Mouse (Mus musculus) midbrain, postnatal 0 days (tissue): ENCODE measurements around the gene Rap2a. TPM values are rescaled to one million over a fixed set of nuclear protein-coding genes. Genes with fewer than 3 reads are reported as not detected.

ENCODE experiments used
- ATAC-seq: fragments of 200-750 bp; cut with Nextera tagmentation; 2 replicates; pipeline ENCODE4 v1.8.0; 2017; ENCODE audit warnings: moderate number of reproducible peaks, mild to moderate bottlenecking, moderate TSS enrichment, moderate library complexity; ENCODE audit not compliant: low FRiP score
- DNase-seq: peaks from one replicate; pipeline ENCODE4 v3.0.0-alpha.2; 2015; ENCODE audit warnings: low spot score
- H3K27ac ChIP-seq: fragments of 300-500 bp; sonication (generic); 2 replicates; pipeline ENCODE4 v1.5.1; 2014; ENCODE audit warnings: low read depth, mild to moderate bottlenecking, low read length, mixed read lengths
- H3K27me3 ChIP-seq: fragments of 300-500 bp; sonication (generic); 2 replicates; pipeline ENCODE4 v1.6.1; 2014; ENCODE audit warnings: low read length, control low read depth, mixed read lengths; ENCODE audit not compliant: insufficient read depth
- H3K36me3 ChIP-seq: fragments of 300-500 bp; sonication (generic); 2 replicates; pipeline ENCODE4 v1.6.1; 2014; ENCODE audit warnings: low read length, control low read depth, mixed read lengths; ENCODE audit not compliant: insufficient read depth
- H3K4me1 ChIP-seq: fragments of 300-500 bp; sonication (generic); 2 replicates; pipeline ENCODE4 v1.6.1; 2014; ENCODE audit warnings: mild to moderate bottlenecking, control low read depth, antibody characterized with exemption, low read length, mixed read lengths; ENCODE audit not compliant: insufficient read depth
- H3K4me2 ChIP-seq: fragments of 300-500 bp; sonication (generic); 2 replicates; pipeline ENCODE4 v1.6.1; 2014; ENCODE audit warnings: low read depth, mild to moderate bottlenecking, low read length, mixed read lengths; ENCODE audit not compliant: poor library complexity, severe bottlenecking
- H3K4me3 ChIP-seq: fragments of 300-500 bp; sonication (generic); 2 replicates; pipeline ENCODE4 v1.5.1; 2014; ENCODE audit warnings: low read depth, mild to moderate bottlenecking, low read length, moderate library complexity
- H3K9ac ChIP-seq: fragments of 300-500 bp; sonication (generic); replicated peaks from 2 replicates; pipeline ENCODE4 v1.6.1; 2014; ENCODE audit warnings: mild to moderate bottlenecking, low read length, moderate library complexity, mixed read lengths; ENCODE audit not compliant: poor library complexity, severe bottlenecking
- H3K9me3 ChIP-seq: fragments of 300-500 bp; sonication (generic); 2 replicates; pipeline ENCODE4 v1.6.1; 2016; ENCODE audit warnings: low read length, control low read depth
- CTCF ChIP-seq: IDR thresholded peaks from 2 replicates; pipeline ENCODE4 v1.5.1; 2016; ENCODE audit warnings: antibody characterized with exemption, mild to moderate bottlenecking
- WGBS: fragments of 180-500 bp; shearing (Covaris S2); extraction: QIAGEN DNeasy Blood & Tissue Kit; methylation state at CpG from one replicate; pipeline ENCODE4 v1.1.7; 2014; 5-methylcytosine and 5-hydroxymethylcytosine counted together
- polyA plus RNA-seq: library from polyadenylated mRNA; unstranded; fragments of >200 nt; fragmentation: Nextera tagmentation; extraction: Ambion mirVana; gene quantifications from 2 replicates; pipeline ENCODE4 v1.2.1, GENCODE M21; 2015
- total RNA-seq: library from RNA; depleted of rRNA; stranded (reverse); fragments of >200 nt; gene quantifications from 2 replicates; pipeline ENCODE4 v1.2.3, GENCODE M21; 2014; rRNA removed

Rap2a gene
- total and polyA plus RNA-seq, 2 experiments from 2014 or later, result 25.6 to 50.4 TPM

- Histone ChIP-seq H3K9ac (no peak overlapping the region), H3K4me1 (no peaks in the 10 kb centered on the region), H3K4me2 (no peak overlapping the region), H3K4me3 (no peak overlapping the region), H3K27ac (no peak overlapping the region), H3K9me3 (no peaks in the 10 kb centered on the region), H3K36me3 (no peaks in the 10 kb centered on the region), H3K27me3 (no peaks in the 10 kb centered on the region)
- 91% methylated on average over 6 of the region's 6 CpGs for WGBS
- ATAC-seq (no peak), DNase-seq (no peak)
- no peak for TF ChIP-seq CTCF
Measured at GRCm38 (mm10) chr14:120543846-120544245, 65.6 kb downstream of the Rap2a start.

- DNase-seq (no peak), ATAC-seq (no peak)
- Histone ChIP-seq H3K9ac (no peak overlapping the region), H3K4me3 (no peak overlapping the region), H3K4me1 (no peaks in the 10 kb centered on the region), H3K27ac (no peak overlapping the region), H3K4me2 (no peak overlapping the region), H3K27me3 (no peaks in the 10 kb centered on the region), H3K36me3 (no peaks in the 10 kb centered on the region), H3K9me3 (no peaks in the 10 kb centered on the region)
- WGBS, result 87% methylated on average over 6 of the region's 6 CpGs
- no peak for TF ChIP-seq CTCF
Measured at GRCm38 (mm10) chr14:120544495-120544894, 66.3 kb downstream of the Rap2a start.

- Histone ChIP-seq H3K4me1 (no peaks in the 10 kb centered on the region), H3K4me2 (no peak overlapping the region), H3K27me3 (no peaks in the 10 kb centered on the region), H3K4me3 (no peak overlapping the region), H3K9ac (no peak overlapping the region), H3K27ac (no peak overlapping the region), H3K9me3 (no peaks in the 10 kb centered on the region), H3K36me3 (no peaks in the 10 kb centered on the region)
- ATAC-seq, result no peak
- WGBS, result 95% methylated on average over 2 of the region's 2 CpGs
- no peak for TF ChIP-seq CTCF
- DNase-seq, result no peak
Measured at GRCm38 (mm10) chr14:120544946-120545345, 66.7 kb downstream of the Rap2a start.

Other genes starting within 250 kb of the Rap2a start
- gene Mbnl2, start 202.8 kb upstream of the Rap2a start, total RNA-seq, result 40.4 and 41.4 TPM in 2 replicates
- gene Mbnl2, start 202.8 kb upstream of the Rap2a start, polyA plus RNA-seq, result 19.5 and 20.4 TPM in 2 replicates